19 mouse cellular contexts compared by ENCODE assay signal in the genomic region with DNA sequence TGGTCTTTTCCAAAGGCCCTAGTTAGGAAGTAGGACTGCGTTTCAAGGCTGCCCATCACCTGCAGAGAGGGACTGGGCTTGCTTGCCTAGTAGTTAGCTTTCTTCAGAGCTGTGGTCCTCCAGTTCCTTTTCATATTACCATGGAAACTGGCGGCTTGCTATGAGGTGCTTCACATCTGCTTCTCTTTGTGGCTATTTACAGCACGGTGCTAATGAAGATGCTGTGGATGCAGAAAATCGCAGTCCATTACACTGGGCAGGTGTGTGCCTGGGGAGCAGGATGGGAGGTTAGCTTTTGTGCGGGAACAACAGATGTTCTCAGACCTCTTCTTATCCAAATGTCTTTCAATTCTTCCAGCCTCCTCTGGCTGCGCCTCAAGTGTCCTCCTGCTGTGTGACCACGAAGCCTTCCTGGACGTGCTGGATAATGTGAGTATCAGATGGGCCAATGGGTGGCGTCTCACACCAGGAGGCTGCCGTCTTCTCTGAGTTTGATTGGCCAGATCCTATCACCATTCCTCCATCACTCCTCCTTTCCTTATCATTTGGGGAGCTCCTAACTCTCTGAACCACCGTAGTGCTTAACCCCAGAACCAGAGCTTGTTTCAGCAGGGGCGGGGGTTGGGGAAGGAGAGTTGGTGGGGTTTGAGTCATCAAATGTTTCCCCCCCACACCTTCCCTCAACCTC. TPM values are rescaled to one million over a fixed set of nuclear protein-coding genes. Genes with fewer than 3 reads are reported as not detected.
DNase-seq lines count a peak whose midpoint lies in the region; ATAC-seq and TF ChIP-seq lines count a peak whose summit lies in the region.
"Had no signal": no experiment of that assay in that cellular context is flagged by ENCODE, and none has a peak within 500 bp of the region (broad histone marks: within the 10 kb centered on the region; RNA-seq: fewer than 3 reads in every experiment).

No protein-coding gene starts in this region.

- 0 out of 2 replicates have a peak overlapping the region, but pooled peaks have one; percentile 1 for H3K27ac ChIP-seq in hindbrain, embryonic 15.5 days (replicated peaks)
- no peak overlapping the region for H3K27ac ChIP-seq in hindbrain, embryonic 10.5 days
- no peak overlapping the region for H3K27ac ChIP-seq in forebrain, postnatal 0 days (ENCODE audit: low read depth, low read length)
- H3K27ac ChIP-seq in neural tube, embryonic 15.5 days (replicated peaks): no peak overlapping the region
- H3K27ac ChIP-seq: midbrain, embryonic 12.5 days had no signal

- no peak for DNase-seq in hindbrain, embryonic 10.5 days (ENCODE audit: low spot score)
- DNase-seq in R1 (ENCODE audit: low read depth, low spot score) (peak; percentile 53), MN1 (ENCODE audit: low spot score) (no peak)
- DNase-seq in forebrain, postnatal 0 days: peak; percentile 50
- no peak for DNase-seq in lung, postnatal 4 days
- DNase-seq: adrenal gland, postnatal 36 days; cerebellum, postnatal 14 days; gastrocnemius, postnatal 14 days; heart, postnatal 14 days; liver; liver, postnatal 0 days; lung, postnatal 14 days; right cerebral cortex, postnatal 25 days; thymus, postnatal 25 days had no signal

- H3K27me3 ChIP-seq in hindbrain, embryonic 15.5 days: peaks cover 3% of the 10 kb centered on the region; the same call in 1 of the 2 replicates
- H3K27me3 ChIP-seq in hindbrain, embryonic 10.5 days (ENCODE audit: insufficient read depth, poor library complexity, severe bottlenecking): peaks cover 67% of the 10 kb centered on the region
- H3K27me3 ChIP-seq in forebrain, postnatal 0 days (ENCODE audit: insufficient read depth, low read length): no peaks in the 10 kb centered on the region; the same call in 1 of the 2 replicates
- H3K27me3 ChIP-seq in neural tube, embryonic 15.5 days (replicated peaks): peaks cover 21% of the 10 kb centered on the region

- peaks cover 11% of the 10 kb centered on the region for H3K4me1 ChIP-seq in hindbrain, embryonic 15.5 days (replicated peaks)
- H3K4me1 ChIP-seq in hindbrain, embryonic 10.5 days (replicated peaks): peaks cover 35% of the 10 kb centered on the region
- H3K4me1 ChIP-seq in forebrain, postnatal 0 days (ENCODE audit: insufficient read depth): peaks cover 7% of the 10 kb centered on the region; the same call in 1 of the 2 replicates
- H3K4me1 ChIP-seq in neural tube, embryonic 15.5 days: peaks cover 9% of the 10 kb centered on the region

- H3K36me3 ChIP-seq in hindbrain, embryonic 15.5 days: no peaks in the 10 kb centered on the region
- H3K36me3 ChIP-seq in hindbrain, embryonic 10.5 days: no peaks in the 10 kb centered on the region
- H3K36me3 ChIP-seq in forebrain, postnatal 0 days (ENCODE audit: insufficient read depth): no peaks in the 10 kb centered on the region
- H3K36me3 ChIP-seq in neural tube, embryonic 15.5 days: no peaks in the 10 kb centered on the region
- H3K36me3 ChIP-seq: midbrain, embryonic 12.5 days had no signal

- peak; percentile 47 for ATAC-seq in hindbrain, embryonic 15.5 days (ENCODE audit: low FRiP score, low read depth)
- peak; percentile 85 for ATAC-seq in forebrain, postnatal 0 days
- ATAC-seq in neural tube, embryonic 15.5 days (ENCODE audit: low FRiP score): peak; percentile 27; the same call in 1 of the 2 replicates
- ATAC-seq: liver, postnatal 0 days had no signal

- no peak overlapping the region for H3K4me3 ChIP-seq in hindbrain, embryonic 15.5 days
- H3K4me3 ChIP-seq in hindbrain, embryonic 10.5 days: no peak overlapping the region
- no peak overlapping the region for H3K4me3 ChIP-seq in forebrain, postnatal 0 days (ENCODE audit: low read depth, low read length)
- no peak overlapping the region for H3K4me3 ChIP-seq in neural tube, embryonic 15.5 days (replicated peaks)
- H3K4me3 ChIP-seq: midbrain, embryonic 12.5 days had no signal

- WGBS in hindbrain, embryonic 15.5 days: 15% methylated on average over 12 of the region's 12 CpGs
- 18% methylated on average over 12 of the region's 12 CpGs for WGBS in hindbrain, embryonic 10.5 days
- WGBS in forebrain, postnatal 0 days: 15% methylated on average over 12 of the region's 12 CpGs
- 20% methylated on average over 12 of the region's 12 CpGs for WGBS in neural tube, embryonic 15.5 days

- TF ChIP-seq CTCF in forebrain, postnatal 0 days (IDR thresholded peaks at IDR 0.05; ENCODE audit: low read depth): no peak

- no peak overlapping the region for H3K4me2 ChIP-seq in hindbrain, embryonic 15.5 days
- H3K4me2 ChIP-seq in forebrain, postnatal 0 days (ENCODE audit: low read depth): no peak overlapping the region
- no peak overlapping the region for H3K4me2 ChIP-seq in neural tube, embryonic 15.5 days
- H3K4me2 ChIP-seq: midbrain, embryonic 12.5 days had no signal

- no peaks in the 10 kb centered on the region for H3K9me3 ChIP-seq in hindbrain, embryonic 15.5 days
- no peaks in the 10 kb centered on the region for H3K9me3 ChIP-seq in hindbrain, embryonic 10.5 days
- no peaks in the 10 kb centered on the region for H3K9me3 ChIP-seq in forebrain, postnatal 0 days (ENCODE audit: low read length)
- H3K9me3 ChIP-seq in neural tube, embryonic 15.5 days (replicated peaks): no peaks in the 10 kb centered on the region
- H3K9me3 ChIP-seq: midbrain, embryonic 12.5 days had no signal

- no peak overlapping the region for H3K9ac ChIP-seq in hindbrain, embryonic 15.5 days
- no peak overlapping the region for H3K9ac ChIP-seq in forebrain, postnatal 0 days
- no peak overlapping the region for H3K9ac ChIP-seq in neural tube, embryonic 15.5 days (replicated peaks)
- H3K9ac ChIP-seq: liver, postnatal 0 days; midbrain, embryonic 12.5 days had no signal

RNA-seq across cellular contexts. Expression of a gene that starts 10.5 kb away (rescaled TPM):
- 2.2 and 2.7 TPM in 2 replicates for polyA plus RNA-seq in hindbrain, embryonic 15.5 days (2015; fragmentation: Nextera tagmentation; extraction: Ambion mirVana)
- 0.10 and 0.16 TPM in 2 replicates for polyA plus RNA-seq in hindbrain, embryonic 10.5 days (2016; fragmentation: Nextera tagmentation; extraction: Ambion mirVana)
- total RNA-seq in forebrain, postnatal 0 days (2014; rRNA removed): 4.6 and 7.1 TPM in 2 replicates
- 2.9 and 4.7 TPM in 2 replicates for polyA plus RNA-seq in forebrain, postnatal 0 days (2015; fragmentation: Nextera tagmentation; extraction: Ambion mirVana)
- 2.3 and 2.4 TPM in 2 replicates for polyA plus RNA-seq in neural tube, embryonic 15.5 days (2015; fragmentation: Nextera tagmentation; extraction: Ambion mirVana)

RNA-seq across cellular contexts. Expression of a gene that starts 15.8 kb away (rescaled TPM):
- polyA plus RNA-seq in hindbrain, embryonic 15.5 days (2015; fragmentation: Nextera tagmentation; extraction: Ambion mirVana): 38.3 and 42.6 TPM in 2 replicates
- polyA plus RNA-seq in hindbrain, embryonic 10.5 days (2016; fragmentation: Nextera tagmentation; extraction: Ambion mirVana): 46.2 and 48.3 TPM in 2 replicates
- 25.0 and 29.8 TPM in 2 replicates for total RNA-seq in forebrain, postnatal 0 days (2014; rRNA removed)
- polyA plus RNA-seq in forebrain, postnatal 0 days (2015; fragmentation: Nextera tagmentation; extraction: Ambion mirVana): 26.4 and 32.9 TPM in 2 replicates
- polyA plus RNA-seq in neural tube, embryonic 15.5 days (2015; fragmentation: Nextera tagmentation; extraction: Ambion mirVana): 36.2 and 39.4 TPM in 2 replicates

RNA-seq across cellular contexts. Expression of a gene that starts 27.9 kb away (rescaled TPM):
- polyA plus RNA-seq in hindbrain, embryonic 15.5 days (2015; fragmentation: Nextera tagmentation; extraction: Ambion mirVana): 19.0 and 19.4 TPM in 2 replicates
- polyA plus RNA-seq in hindbrain, embryonic 10.5 days (2016; fragmentation: Nextera tagmentation; extraction: Ambion mirVana): 17.1 and 19.4 TPM in 2 replicates
- 5.6 and 8.4 TPM in 2 replicates for total RNA-seq in forebrain, postnatal 0 days (2014; rRNA removed)
- polyA plus RNA-seq in forebrain, postnatal 0 days (2015; fragmentation: Nextera tagmentation; extraction: Ambion mirVana): 11.0 and 11.7 TPM in 2 replicates
- 20.0 and 24.7 TPM in 2 replicates for polyA plus RNA-seq in neural tube, embryonic 15.5 days (2015; fragmentation: Nextera tagmentation; extraction: Ambion mirVana)

RNA-seq across cellular contexts. Expression of a gene that starts 35.0 kb away (rescaled TPM):
- 1.1 and 1.4 TPM in 2 replicates for polyA plus RNA-seq in hindbrain, embryonic 15.5 days (2015; fragmentation: Nextera tagmentation; extraction: Ambion mirVana)
- 0.31 and 0.35 TPM in 2 replicates for polyA plus RNA-seq in hindbrain, embryonic 10.5 days (2016; fragmentation: Nextera tagmentation; extraction: Ambion mirVana)
- 2.2 and 2.8 TPM in 2 replicates for total RNA-seq in forebrain, postnatal 0 days (2014; rRNA removed)
- 0.25 and 0.57 TPM in 2 replicates for polyA plus RNA-seq in forebrain, postnatal 0 days (2015; fragmentation: Nextera tagmentation; extraction: Ambion mirVana)
- 1.3 and 1.4 TPM in 2 replicates for polyA plus RNA-seq in neural tube, embryonic 15.5 days (2015; fragmentation: Nextera tagmentation; extraction: Ambion mirVana)

RNA-seq across cellular contexts. Expression of a gene that starts 45.1 kb away (rescaled TPM):
- polyA plus RNA-seq in hindbrain, embryonic 15.5 days (2015; fragmentation: Nextera tagmentation; extraction: Ambion mirVana): 0.05 and 0.13 TPM in 2 replicates
- polyA plus RNA-seq in hindbrain, embryonic 10.5 days (2016; fragmentation: Nextera tagmentation; extraction: Ambion mirVana): 0.06 and 0.13 TPM in 2 replicates
- 0.31 and 0.38 TPM in 2 replicates for total RNA-seq in forebrain, postnatal 0 days (2014; rRNA removed)
- 0.07 TPM in 1 of 2 replicates, not detected in the other for polyA plus RNA-seq in forebrain, postnatal 0 days (2015; fragmentation: Nextera tagmentation; extraction: Ambion mirVana)
- polyA plus RNA-seq in neural tube, embryonic 15.5 days (2015; fragmentation: Nextera tagmentation; extraction: Ambion mirVana): 0.06 and 0.20 TPM in 2 replicates
- polyA plus RNA-seq: kidney, embryonic 14.5 days; liver, postnatal 0 days; midbrain, embryonic 12.5 days; neural tube, embryonic 11.5 days had no signal

Comparison
In these comparisons a context has a peak if more than half of its experiments do, and no peak if none do; other contexts are left out.
1. ATAC-seq: peak in every context shown above with its lines; median percentile 85 in forebrain, postnatal 0 days; 47 in hindbrain, embryonic 15.5 days; 27 in neural tube, embryonic 15.5 days.
2. DNase-seq: peak in R1 (single experiment) and forebrain, postnatal 0 days (single experiment); none in hindbrain, embryonic 10.5 days (single experiment), lung, postnatal 4 days (0 of 2) and MN1 (single experiment).